Mouse (Mus musculus) cerebellum, adult 2 months (tissue): ENCODE results near the gene Rnls.

ENCODE experiments used
- CTCF ChIP-seq: fragments of 200-500 bp; IDR thresholded peaks from 2 replicates; pipeline ENCODE4 v1.5.1; 2011; ENCODE audit warnings: low read depth, mild to moderate bottlenecking, control low read depth, low read length, moderate library complexity, borderline replicate concordance; ENCODE audit not compliant: insufficient read depth
- POLR2A ChIP-seq: fragments of 200-500 bp; IDR thresholded peaks from 2 replicates; pipeline ENCODE4 v1.6.1; 2011; ENCODE audit warnings: low read length, control low read depth, borderline replicate concordance; ENCODE audit not compliant: insufficient read depth

- no peak for TF ChIP-seq CTCF
- TF ChIP-seq POLR2A = no peak
Measured at GRCm38 (mm10) chr19:33380825-33381224, 11.3 kb downstream of the Rnls start.
